Mouse (Mus musculus): ENCODE measurements around the gene Syt1.

Gene Syt1

DNA sequence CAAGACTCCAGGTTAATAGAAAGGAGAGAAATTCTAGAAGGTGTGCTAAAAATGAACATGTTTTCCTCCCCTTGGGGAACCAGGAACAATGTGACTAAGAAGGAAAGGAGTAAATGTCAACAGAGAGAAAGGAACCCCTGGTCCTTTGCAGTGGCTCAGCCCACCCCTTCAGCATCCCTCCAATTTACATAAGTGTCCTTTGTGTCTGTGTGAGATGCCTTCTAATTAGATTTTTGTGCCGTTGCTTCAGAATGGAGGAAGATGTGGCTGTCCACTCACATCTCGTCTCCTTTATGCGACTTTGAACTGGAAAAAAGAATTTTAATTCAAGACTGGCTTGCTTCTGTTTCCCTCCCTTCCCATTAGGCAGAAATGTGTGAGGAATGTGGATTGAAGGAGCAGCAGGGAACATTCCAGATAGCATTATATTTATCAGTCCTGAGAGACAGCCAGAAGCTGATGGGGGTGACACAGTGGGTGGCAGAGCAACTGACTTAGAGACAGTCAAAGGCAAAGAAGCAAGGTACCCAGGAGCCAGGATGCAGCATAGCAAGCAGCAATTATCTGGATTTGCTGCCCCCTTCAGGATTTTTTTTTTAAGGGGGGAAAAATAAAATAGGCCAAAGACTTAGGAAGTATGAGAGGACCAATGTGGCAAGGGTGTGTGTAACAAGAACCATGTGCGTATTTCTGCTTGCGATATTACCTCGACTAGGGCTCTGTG, 486.3 kb downstream of the Syt1 start:
- DNase-seq (ENCODE audit: low spot score in 2 of 2): no peak

DNA sequence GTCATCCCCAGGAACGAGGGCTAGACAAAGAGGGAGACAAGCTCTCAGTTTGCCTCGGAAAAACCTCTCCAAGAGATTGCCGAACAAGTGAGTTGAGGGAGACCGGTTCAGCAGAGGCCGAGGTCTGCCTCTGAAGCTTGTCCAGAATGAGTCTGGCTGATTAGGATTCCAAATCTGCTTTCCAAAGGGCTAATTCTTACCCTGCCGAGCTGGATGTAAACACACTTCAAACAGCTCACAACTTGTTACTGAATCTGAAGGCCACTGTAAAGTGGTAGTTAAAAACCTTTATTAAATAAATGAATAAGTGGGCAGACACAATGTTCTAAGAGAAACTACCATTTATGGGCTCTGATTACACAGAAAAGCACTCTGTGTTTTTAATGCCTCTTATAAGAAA, 491.6 kb downstream of the Syt1 start:
- no peak for DNase-seq (ENCODE audit: low spot score in 2 of 2)

GRCm38 (mm10) chr10:108517076-108517475, 493.7 kb downstream of the Syt1 start:
- no peak for DNase-seq (ENCODE audit: low spot score in 2 of 2)

DNA sequence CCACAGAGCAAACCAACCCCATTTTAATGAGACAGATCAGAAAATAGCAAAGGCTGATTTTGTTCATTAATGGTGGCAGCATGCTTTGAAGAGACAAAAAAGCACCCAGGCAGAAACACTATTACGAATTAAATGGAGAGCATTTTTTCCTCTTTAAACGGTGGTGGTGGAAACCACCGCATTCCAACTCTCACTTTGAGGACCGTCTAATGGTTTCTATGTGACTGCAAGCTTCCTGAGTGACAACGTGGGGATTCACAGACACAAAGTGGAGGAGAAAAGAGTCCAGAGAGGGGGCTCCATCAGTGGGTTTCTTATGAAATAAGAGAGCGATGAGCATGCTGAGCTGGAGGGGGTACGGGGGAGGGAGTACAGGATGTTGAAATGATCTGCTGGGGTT, 496.1 kb downstream of the Syt1 start:
- no peak for DNase-seq (ENCODE audit: low spot score in 2 of 2)

DNA sequence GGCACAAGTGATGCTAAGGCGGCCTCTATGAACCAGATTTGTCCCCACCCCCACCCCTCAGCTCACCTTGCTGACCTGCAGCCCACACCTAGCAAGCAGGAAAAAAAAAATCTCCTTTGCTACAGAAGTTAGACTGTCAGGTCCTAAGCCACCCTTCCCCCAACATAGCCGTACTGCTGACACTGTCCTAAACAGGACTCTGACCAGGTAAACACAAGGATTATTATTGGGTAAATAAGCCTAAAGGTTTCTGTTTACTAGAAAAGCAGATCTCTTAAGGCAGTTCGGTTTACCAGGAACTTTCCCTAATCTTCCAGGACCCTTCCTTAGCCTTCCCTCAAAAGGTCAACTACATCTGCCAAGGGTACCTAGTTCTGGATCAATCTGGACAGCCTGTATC, 501.2 kb downstream of the Syt1 start:
- DNase-seq (ENCODE audit: low spot score in 2 of 2): no peak

GRCm38 (mm10) chr10:108506917-108507316, 503.9 kb downstream of the Syt1 start:
- no peak for DNase-seq (ENCODE audit: low spot score in 2 of 2)

- no peak for DNase-seq (ENCODE audit: low spot score in 2 of 2)
Observed at GRCm38 (mm10) chr10:108504925-108505324, 505.9 kb downstream of the Syt1 start.

- DNase-seq (ENCODE audit: low spot score in 2 of 2): no peak
Observed at GRCm38 (mm10) chr10:108504128-108504870, 506.5 kb downstream of the Syt1 start.

GRCm38 (mm10) chr10:108490231-108490630, 520.6 kb downstream of the Syt1 start:
- DNase-seq (ENCODE audit: low spot score in 2 of 2): no peak

DNA sequence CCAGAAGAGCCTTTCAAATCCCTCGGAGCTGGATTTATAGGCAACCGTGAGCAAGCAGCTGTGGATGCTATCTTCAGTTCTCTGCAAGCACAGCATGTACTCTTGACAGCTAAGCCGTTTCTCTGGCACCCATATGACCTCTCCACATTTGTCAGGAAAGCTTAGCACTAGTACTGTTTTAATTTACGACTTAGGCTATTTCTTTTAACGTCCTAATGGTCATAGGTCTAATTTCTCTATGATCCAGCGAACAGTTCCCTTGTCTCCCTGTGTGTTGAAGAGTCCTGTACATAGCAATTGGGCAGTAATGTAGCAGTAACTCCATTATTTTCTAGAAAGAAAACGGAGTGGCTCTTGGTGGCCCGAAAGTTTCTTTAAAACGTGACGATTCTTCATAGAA, 526.8 kb downstream of the Syt1 start:
- no peak for DNase-seq (ENCODE audit: low spot score in 2 of 2)

- DNase-seq (ENCODE audit: low spot score in 2 of 2): no peak
Observed at GRCm38 (mm10) chr10:108480146-108480850, 530.5 kb downstream of the Syt1 start.

DNA sequence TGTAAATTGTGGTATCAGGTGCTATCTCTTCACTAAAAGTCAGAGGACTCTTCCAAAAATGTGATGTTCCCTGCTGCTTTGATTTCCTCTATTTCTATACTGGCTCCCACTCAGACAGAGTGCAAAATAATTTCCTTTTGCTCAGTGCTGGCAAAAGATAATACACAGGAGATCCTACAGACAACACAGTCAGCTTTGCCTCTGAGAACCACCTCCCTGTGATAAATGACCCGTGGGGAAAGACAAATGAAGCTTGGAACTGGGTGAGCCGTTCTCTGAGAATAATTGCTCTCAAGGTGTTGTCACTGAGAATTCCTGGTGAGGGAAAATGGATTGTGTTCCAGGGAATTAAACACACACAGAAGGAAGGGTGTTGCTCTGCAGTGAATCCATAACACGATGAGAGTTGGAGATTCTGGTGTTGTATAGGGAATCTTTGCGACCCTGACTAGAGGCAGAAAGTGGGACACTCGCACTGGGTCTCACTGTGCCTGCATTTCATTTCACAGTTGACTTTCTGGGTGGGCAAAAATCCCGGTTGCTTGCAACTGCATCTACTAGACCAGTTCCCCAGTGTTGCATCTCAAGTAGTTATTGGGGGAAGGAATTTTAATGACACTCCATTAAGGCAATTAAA, 540.3 kb downstream of the Syt1 start:
- DNase-seq (ENCODE audit: low spot score in 2 of 2): no peak

DNA sequence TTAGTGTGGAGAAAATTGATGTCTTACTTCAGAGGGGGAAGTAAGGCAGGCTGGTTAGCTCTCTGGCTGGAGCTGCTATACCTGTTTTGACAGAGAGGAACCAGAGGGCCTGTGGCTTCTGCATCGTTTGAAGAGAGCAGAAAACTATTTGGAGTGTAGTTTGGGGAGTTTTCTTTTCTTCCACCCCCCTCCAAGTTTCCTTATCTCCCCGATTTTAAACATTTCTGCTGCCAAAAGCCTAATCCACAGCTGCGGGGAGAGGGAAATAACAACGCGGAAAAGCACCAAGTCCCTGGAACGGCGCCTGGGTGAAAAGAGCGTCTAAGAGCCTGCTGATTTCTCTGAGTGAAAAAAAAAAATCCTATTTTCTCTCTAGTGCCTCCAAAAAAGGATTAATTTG, 544.2 kb downstream of the Syt1 start:
- DNase-seq (ENCODE audit: low spot score in 2 of 2): no peak

DNA sequence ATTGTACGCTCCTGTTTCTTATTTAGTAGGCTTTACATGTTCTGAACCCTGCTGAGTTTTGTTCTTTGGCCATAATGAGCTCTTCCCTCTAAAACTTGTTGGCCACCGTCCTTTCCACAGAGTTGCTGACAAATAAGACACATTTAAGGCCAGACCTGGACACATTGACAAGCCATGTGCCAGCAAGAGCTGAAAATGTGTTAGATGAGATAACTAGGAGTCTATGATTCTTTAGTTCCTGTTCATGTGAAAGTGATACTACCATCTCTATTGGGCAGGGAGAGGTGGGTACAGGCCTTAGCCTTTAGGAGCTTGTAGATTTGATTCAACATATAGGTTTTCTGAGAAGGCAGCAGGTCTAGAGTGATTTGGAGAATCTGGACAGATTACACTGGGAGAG, 548.9 kb downstream of the Syt1 start:
- DNase-seq (ENCODE audit: low spot score in 2 of 2): no peak

- DNase-seq (ENCODE audit: low spot score in 2 of 2): no peak
Observed at GRCm38 (mm10) chr10:108457054-108457453, 553.7 kb downstream of the Syt1 start.

GRCm38 (mm10) chr10:108455883-108456282, 554.9 kb downstream of the Syt1 start:
- no peak for DNase-seq (ENCODE audit: low spot score in 2 of 2)

- no peak for DNase-seq (ENCODE audit: low spot score in 2 of 2)
Observed at GRCm38 (mm10) chr10:108455204-108455603, 555.6 kb downstream of the Syt1 start.

DNA sequence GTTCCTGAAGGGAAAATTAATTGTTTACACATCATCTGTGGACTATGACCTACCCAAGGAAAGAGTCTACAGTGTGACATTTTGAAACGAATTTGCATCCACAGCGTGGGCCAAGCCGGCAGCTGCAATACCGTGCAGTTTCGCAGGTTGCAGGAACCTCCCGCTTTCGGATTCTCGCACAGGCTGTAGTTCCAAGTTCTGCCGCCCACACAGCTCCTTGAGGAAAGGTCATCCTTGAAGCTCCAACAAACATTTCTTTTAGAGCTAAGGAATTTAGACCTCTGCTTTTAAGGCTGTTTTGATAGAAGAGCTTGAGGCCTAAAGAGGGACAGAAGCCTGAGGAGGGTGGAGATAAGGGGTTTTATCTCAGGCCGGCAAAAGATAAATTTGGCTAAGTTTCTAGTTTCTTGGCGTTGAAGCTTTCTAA, 556.1 kb downstream of the Syt1 start:
- DNase-seq (ENCODE audit: low spot score in 2 of 2): no peak

DNA sequence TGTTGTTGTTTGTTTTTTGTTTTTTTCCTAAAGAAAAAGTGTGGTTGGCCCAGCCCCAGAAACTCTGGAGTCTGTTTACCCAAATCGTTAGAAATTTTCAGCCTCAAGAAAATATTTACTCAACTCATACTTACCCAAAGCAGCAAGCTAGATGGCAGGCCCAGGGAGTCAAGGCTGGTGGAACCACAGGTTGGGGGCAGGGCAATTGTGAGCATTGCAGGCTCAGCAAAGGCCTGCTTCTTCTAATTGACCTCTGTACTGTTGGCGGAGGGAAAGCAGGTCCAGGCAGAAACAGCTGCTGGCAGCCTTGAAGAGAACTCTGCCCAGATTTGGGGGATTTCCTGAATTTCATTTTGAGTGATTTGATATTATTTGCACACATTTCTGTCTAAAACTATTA, 557.2 kb downstream of the Syt1 start:
- no peak for DNase-seq (ENCODE audit: low spot score in 2 of 2)

DNA sequence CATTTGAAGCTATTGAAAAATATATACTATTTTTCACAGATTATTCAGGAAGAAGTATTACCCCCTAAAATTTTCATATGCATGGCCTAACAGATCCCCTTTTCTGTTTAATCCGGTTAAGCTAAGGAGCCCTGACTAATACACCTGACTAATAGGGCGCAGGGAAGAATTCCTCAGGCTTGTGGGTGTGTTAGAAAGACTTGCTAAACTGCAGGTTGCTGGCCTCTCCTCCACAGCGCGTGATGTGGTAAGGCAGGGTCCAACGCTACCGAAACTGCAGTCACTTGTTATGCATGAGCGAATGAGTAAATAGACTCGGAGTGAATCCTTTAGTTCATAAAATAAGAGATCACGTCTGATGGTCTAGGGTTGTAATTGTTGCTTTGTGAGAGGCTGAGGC, 558.4 kb downstream of the Syt1 start:
- no peak for DNase-seq (ENCODE audit: low spot score in 2 of 2)

GRCm38 (mm10) chr10:108451516-108451915, 559.3 kb downstream of the Syt1 start:
- DNase-seq (ENCODE audit: low spot score in 2 of 2): no peak

- no peak for DNase-seq (ENCODE audit: low spot score in 2 of 2)
Observed at GRCm38 (mm10) chr10:108450401-108450800, 560.4 kb downstream of the Syt1 start.
